In the genomic region with DNA sequence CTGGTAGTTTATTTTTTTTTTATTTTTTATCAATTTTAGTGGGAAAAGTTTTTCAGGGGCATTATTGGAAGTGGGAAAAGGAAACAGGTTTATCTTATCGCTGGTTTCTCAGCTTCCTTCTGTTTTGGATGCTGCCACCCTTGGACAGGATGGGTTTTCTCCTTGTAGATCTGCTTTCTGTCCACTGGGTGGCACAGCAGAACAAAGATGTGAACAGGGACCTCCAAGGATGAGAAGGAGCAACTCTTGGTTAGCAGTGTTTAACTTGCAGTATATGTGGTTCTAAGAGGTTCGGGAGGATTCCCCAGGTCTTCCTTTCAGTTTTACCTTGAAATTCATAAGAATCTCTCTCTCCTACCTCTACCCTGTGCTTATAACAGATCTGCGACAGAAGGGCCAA, we compare ENCODE assay signal across 9 mouse cellular contexts.
DNase-seq lines count a peak whose midpoint lies in the region; ATAC-seq and TF ChIP-seq lines count a peak whose summit lies in the region.
"Had no signal": no experiment of that assay in that cellular context is flagged by ENCODE, and none has a peak within 500 bp of the region (broad histone marks: within the 10 kb centered on the region; RNA-seq: fewer than 3 reads in every experiment).

No protein-coding gene starts in this region.

- H3K4me3 ChIP-seq in G1E (ENCODE audit: low read depth, low read length): no peak overlapping the region
- H3K4me3 ChIP-seq in hindbrain, postnatal 0 days (ENCODE audit: low read length): no peak overlapping the region
- H3K4me3 ChIP-seq: stomach, embryonic 15.5 days had no signal

- TF ChIP-seq CTCF in G1E (IDR thresholded peaks at IDR 0.05; ENCODE audit: low read depth, low read length): no peak
- TF ChIP-seq CTCF in hindbrain, postnatal 0 days (IDR thresholded peaks at IDR 0.05; ENCODE audit: low read depth): peak; percentile 82

- no peaks in the 10 kb centered on the region for H3K9me3 ChIP-seq in G1E (replicated peaks)
- H3K9me3 ChIP-seq in hindbrain, postnatal 0 days (ENCODE audit: low read length): no peaks in the 10 kb centered on the region
- H3K9me3 ChIP-seq: stomach, embryonic 15.5 days had no signal

- H3K4me1 ChIP-seq in G1E (ENCODE audit: insufficient read depth, low read depth, low read length): no peaks in the 10 kb centered on the region
- no peaks in the 10 kb centered on the region for H3K4me1 ChIP-seq in hindbrain, postnatal 0 days (ENCODE audit: insufficient read depth, low read length)
- H3K4me1 ChIP-seq: stomach, embryonic 15.5 days had no signal

- no peak overlapping the region for H3K27ac ChIP-seq in hindbrain, postnatal 0 days
- H3K27ac ChIP-seq: stomach, embryonic 15.5 days had no signal

- no peak overlapping the region for H3K9ac ChIP-seq in hindbrain, postnatal 0 days (replicated peaks; ENCODE audit: low read length)
- H3K9ac ChIP-seq: stomach, embryonic 15.5 days had no signal

- 52% methylated on average over 3 of the region's 3 CpGs for WGBS in hindbrain, postnatal 0 days

- peak; percentile 31 for DNase-seq in layer of hippocampus, adult 11-12 months (ENCODE audit: low spot score)
- DNase-seq in layer of hippocampus, postnatal 36 days: no peak
- DNase-seq in G1E (ENCODE audit: low spot score): peak; percentile 8
- DNase-seq in cerebellum, postnatal 14 days: peak; percentile 66 to 69
- DNase-seq in hindbrain, postnatal 0 days (ENCODE audit: low spot score): peak; percentile 85
- DNase-seq in mesoderm, embryonic 11.5 days (ENCODE audit: low read depth, low spot score): peak; percentile 56
- DNase-seq in spleen, postnatal 36 days (ENCODE audit: low spot score in 2 of 2): no peak
- DNase-seq in heart, adult 8-10 months (ENCODE audit: low spot score): no peak

- H3K4me2 ChIP-seq in hindbrain, postnatal 0 days (ENCODE audit: low read depth, low read length): no peak overlapping the region
- H3K4me2 ChIP-seq: stomach, embryonic 15.5 days had no signal

- no peaks in the 10 kb centered on the region; the same call in 1 of the 2 replicates for H3K27me3 ChIP-seq in G1E (ENCODE audit: insufficient read depth, low read length)
- H3K27me3 ChIP-seq in hindbrain, postnatal 0 days (ENCODE audit: insufficient read depth, low read length): no peaks in the 10 kb centered on the region
- H3K27me3 ChIP-seq: stomach, embryonic 15.5 days had no signal

- no peak for ATAC-seq in G1E (ENCODE audit: extremely low read depth, insufficient number of reproducible peaks, low FRiP score, poor library complexity, severe bottlenecking)
- peak; percentile 78 for ATAC-seq in hindbrain, postnatal 0 days

- no peaks in the 10 kb centered on the region for H3K36me3 ChIP-seq in G1E (replicated peaks)
- no peaks in the 10 kb centered on the region for H3K36me3 ChIP-seq in hindbrain, postnatal 0 days (ENCODE audit: insufficient read depth, low read length)
- H3K36me3 ChIP-seq: stomach, embryonic 15.5 days had no signal

Comparison
In these comparisons a context has a peak if more than half of its experiments do, and no peak if none do; other contexts are left out.
1. DNase-seq: peak in layer of hippocampus, adult 11-12 months (single experiment), G1E (single experiment), cerebellum, postnatal 14 days (2 of 2), hindbrain, postnatal 0 days (single experiment) and mesoderm, embryonic 11.5 days (single experiment); none in layer of hippocampus, postnatal 36 days (0 of 2), spleen, postnatal 36 days (0 of 2) and heart, adult 8-10 months (single experiment).